Mouse (Mus musculus): ENCODE results near the gene Smpdl3a.

DNA sequence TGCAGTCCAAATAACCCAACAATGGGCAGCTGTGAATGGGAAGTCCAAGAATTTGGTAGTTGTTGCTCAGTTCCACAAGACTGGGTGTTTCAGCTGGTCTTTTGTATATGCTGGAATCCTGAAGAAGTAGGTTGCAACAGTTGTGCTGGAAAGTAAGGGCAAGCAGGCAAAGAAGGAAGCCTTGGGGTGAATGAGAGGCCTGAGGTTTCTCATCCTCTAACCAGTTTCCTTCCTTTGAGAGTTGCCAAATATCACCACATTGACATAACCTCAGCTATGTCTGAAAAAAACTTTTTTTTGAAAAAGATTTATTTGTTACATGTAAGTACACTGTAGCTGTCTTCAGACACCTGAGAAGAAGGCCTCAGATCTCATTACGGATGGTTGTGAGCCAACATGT, 41.0 kb downstream of the Smpdl3a start:
- no peak for TF ChIP-seq CTCF (IDR thresholded peaks at IDR 0.05; ENCODE audit: low read depth, low read length)
- TF ChIP-seq TAL1 (conservative IDR thresholded peaks at IDR 0.05; ENCODE audit: low read depth, low read length), result no peak
- no peak for TF ChIP-seq POLR2AphosphoS5 (IDR thresholded peaks at IDR 0.05; ENCODE audit: insufficient replicate concordance, low read depth, low read length)
- no peak for TF ChIP-seq GATA1 (IDR thresholded peaks at IDR 0.05; ENCODE audit: borderline replicate concordance, low read length)

Measured in G1E (cell line).